Mouse (Mus musculus): ENCODE results near the gene Cry1.

GRCm38 (mm10) chr10:85182766-85183165 is 2.1 kb downstream of the Cry1 start:
- TF ChIP-seq CTCF (IDR thresholded peaks at IDR 0.05; ENCODE audit: extremely low read depth, insufficient read depth, insufficient read length, insufficient replicate concordance): no peak
- no peak for TF ChIP-seq POLR2A (IDR thresholded peaks at IDR 0.05; ENCODE audit: low read depth, low read length)
